Mouse (Mus musculus) neural tube, embryonic 12.5 days (tissue): ENCODE data around the gene Emb. TPM values are rescaled to one million over a fixed set of nuclear protein-coding genes. Genes with fewer than 3 reads are reported as not detected.
A peak's percentile ranks its signal among the peaks of the same experiment; 100 is the strongest.

Experiments used
- ATAC-seq: fragments of 200-750 bp; cut with Nextera tagmentation; 2 replicates; pipeline ENCODE4 v1.8.0; 2017; ENCODE audit warnings: low read depth, mild to moderate bottlenecking, moderate TSS enrichment, moderate library complexity; ENCODE audit not compliant: low FRiP score
- H3K27ac ChIP-seq: fragments of 300-500 bp; sonication (generic); 2 replicates; pipeline ENCODE4 v1.5.1; 2016
- H3K27me3 ChIP-seq: fragments of 300-500 bp; sonication (generic); replicated peaks from 2 replicates; pipeline ENCODE4 v1.6.1; 2016; ENCODE audit warnings: mild to moderate bottlenecking
- H3K36me3 ChIP-seq: fragments of 300-500 bp; sonication (generic); 2 replicates; pipeline ENCODE4 v1.6.1; 2016; ENCODE audit warnings: mild to moderate bottlenecking
- H3K4me1 ChIP-seq: fragments of 300-500 bp; sonication (generic); 2 replicates; pipeline ENCODE4 v1.6.1; 2016
- H3K4me2 ChIP-seq: fragments of 300-500 bp; sonication (generic); replicated peaks from 2 replicates; pipeline ENCODE4 v1.6.1; 2016; ENCODE audit warnings: mild to moderate bottlenecking
- H3K4me3 ChIP-seq: fragments of 300-500 bp; sonication (generic); 2 replicates; pipeline ENCODE4 v1.5.1; 2016
- H3K9ac ChIP-seq: fragments of 300-500 bp; sonication (generic); 2 replicates; pipeline ENCODE4 v1.6.1; 2016; ENCODE audit warnings: mild to moderate bottlenecking
- H3K9me3 ChIP-seq: fragments of 300-500 bp; sonication (generic); 2 replicates; pipeline ENCODE4 v1.6.1; 2016; ENCODE audit warnings: mild to moderate bottlenecking
- WGBS: fragments of 180-500 bp; shearing (Covaris S2); methylation state at CpG from one replicate; pipeline ENCODE4 v1.1.7; 2016; 5-methylcytosine and 5-hydroxymethylcytosine counted together
- polyA plus RNA-seq: library from polyadenylated mRNA; unstranded; fragments of >200 nt; fragmentation: Nextera tagmentation; extraction: Ambion mirVana; gene quantifications from 2 replicates; pipeline ENCODE4 v1.2.1, GENCODE M21; 2016

Emb gene
- polyA plus RNA-seq, 1 experiment from 2014 or later = 16.7 TPM

- Histone ChIP-seq H3K4me1 (no peaks in the 10 kb centered on the region), H3K27ac (no peak overlapping the region), H3K27me3 (no peaks in the 10 kb centered on the region), H3K36me3 (no peaks in the 10 kb centered on the region), H3K9me3 (no peaks in the 10 kb centered on the region), H3K9ac (no peak overlapping the region), H3K4me3 (no peak overlapping the region), H3K4me2 (no peak overlapping the region)
- no peak for ATAC-seq
- 96% methylated on average over 7 of the region's 7 CpGs for WGBS
These were observed 3.7 kb upstream of the Emb start for GRCm38 (mm10) chr13:117204685-117205084.

GRCm38 (mm10) chr13:117206066-117206465, 2.3 kb upstream of the Emb start:
- H3K4me1 ChIP-seq = 0 out of 2 replicates have a peak, but pooled peaks cover 1% of the 10 kb centered on the region
- H3K36me3 ChIP-seq = no peaks in the 10 kb centered on the region
- H3K4me3 ChIP-seq = no peak overlapping the region
- 93% methylated on average over 8 of the region's 8 CpGs for WGBS
- no peaks in the 10 kb centered on the region for H3K9me3 ChIP-seq
- no peak overlapping the region for H3K27ac ChIP-seq
- ATAC-seq = no peak
- H3K9ac ChIP-seq = no peak overlapping the region
- no peaks in the 10 kb centered on the region for H3K27me3 ChIP-seq
- no peak overlapping the region for H3K4me2 ChIP-seq

GRCm38 (mm10) chr13:117211386-117211875, 3.1 kb downstream of the Emb start:
- no peak overlapping the region for H3K27ac ChIP-seq
- H3K27me3 ChIP-seq = no peaks in the 10 kb centered on the region
- no peak overlapping the region for H3K4me2 ChIP-seq
- 44% methylated on average over 11 of the region's 11 CpGs for WGBS
- H3K9ac ChIP-seq = no peak overlapping the region
- no peaks in the 10 kb centered on the region for H3K9me3 ChIP-seq
- 0 out of 2 replicates have a peak, but pooled peaks cover 3% of the 10 kb centered on the region for H3K4me1 ChIP-seq
- ATAC-seq = no peak; the same call in 1 of the 2 replicates
- no peak overlapping the region for H3K4me3 ChIP-seq
- no peaks in the 10 kb centered on the region for H3K36me3 ChIP-seq

- Histone ChIP-seq H3K9ac (no peak overlapping the region), H3K4me2 (no peak overlapping the region), H3K9me3 (no peaks in the 10 kb centered on the region), H3K27me3 (no peaks in the 10 kb centered on the region), H3K27ac (no peak overlapping the region), H3K4me3 (no peak overlapping the region), H3K36me3 (no peaks in the 10 kb centered on the region), H3K4me1 (0 out of 2 replicates have a peak, but pooled peaks cover 3% of the 10 kb centered on the region)
- ATAC-seq = no peak
- 8% methylated on average over 10 of the region's 10 CpGs for WGBS
These were observed 7.1 kb downstream of the Emb start for GRCm38 (mm10) chr13:117215481-117215880.

GRCm38 (mm10) chr13:117216126-117216525, 7.8 kb downstream of the Emb start:
- Histone ChIP-seq H3K4me2 (no peak overlapping the region), H3K4me1 (0 out of 2 replicates have a peak, but pooled peaks cover 1% of the 10 kb centered on the region), H3K36me3 (no peaks in the 10 kb centered on the region), H3K9ac (no peak overlapping the region), H3K27me3 (no peaks in the 10 kb centered on the region), H3K9me3 (no peaks in the 10 kb centered on the region), H3K4me3 (no peak overlapping the region), H3K27ac (no peak overlapping the region)
- WGBS = 23% methylated on average over 10 of the region's 10 CpGs
- no peak for ATAC-seq

- no peak for ATAC-seq
- WGBS = 29% methylated on average over 9 of the region's 9 CpGs
- H3K27me3 ChIP-seq = no peaks in the 10 kb centered on the region
- H3K9ac ChIP-seq = no peak overlapping the region
- H3K36me3 ChIP-seq = no peaks in the 10 kb centered on the region
- no peak overlapping the region for H3K27ac ChIP-seq
- H3K4me2 ChIP-seq = no peak overlapping the region
- H3K4me1 ChIP-seq = 0 out of 2 replicates have a peak, but pooled peaks cover under 1% of the 10 kb centered on the region
- no peak overlapping the region for H3K4me3 ChIP-seq
- no peaks in the 10 kb centered on the region for H3K9me3 ChIP-seq
These were observed 8.5 kb downstream of the Emb start for GRCm38 (mm10) chr13:117216752-117217363.

GRCm38 (mm10) chr13:117217621-117218020, 9.3 kb downstream of the Emb start:
- no peak overlapping the region for H3K9ac ChIP-seq
- no peak for ATAC-seq
- WGBS = 73% methylated on average over 11 of the region's 11 CpGs
- no peak overlapping the region for H3K4me3 ChIP-seq
- H3K9me3 ChIP-seq = no peaks in the 10 kb centered on the region
- H3K27ac ChIP-seq = no peak overlapping the region
- H3K4me1 ChIP-seq = 0 out of 2 replicates have a peak, but pooled peaks cover 3% of the 10 kb centered on the region
- H3K4me2 ChIP-seq = no peak overlapping the region
- H3K36me3 ChIP-seq = no peaks in the 10 kb centered on the region
- H3K27me3 ChIP-seq = no peaks in the 10 kb centered on the region; the same call in 1 of the 2 replicates

GRCm38 (mm10) chr13:117218092-117218491, 9.8 kb downstream of the Emb start:
- 83% methylated on average over 2 of the region's 2 CpGs for WGBS
- Histone ChIP-seq H3K4me2 (no peak overlapping the region), H3K4me1 (0 out of 2 replicates have a peak, but pooled peaks cover 3% of the 10 kb centered on the region), H3K36me3 (no peaks in the 10 kb centered on the region), H3K4me3 (no peak overlapping the region), H3K27me3 (no peaks in the 10 kb centered on the region; the same call in 1 of the 2 replicates), H3K27ac (no peak overlapping the region), H3K9ac (no peak overlapping the region), H3K9me3 (no peaks in the 10 kb centered on the region)
- ATAC-seq = no peak

GRCm38 (mm10) chr13:117219871-117220500, 11.7 kb downstream of the Emb start:
- WGBS = 3% methylated on average over 16 of the region's 16 CpGs
- H3K27me3 ChIP-seq = no peaks in the 10 kb centered on the region; the same call in 1 of the 2 replicates
- peak overlapping the region; percentile 69 for H3K9ac ChIP-seq
- H3K4me2 ChIP-seq = peak overlapping the region; percentile 74
- H3K9me3 ChIP-seq = no peaks in the 10 kb centered on the region
- H3K4me3 ChIP-seq = peak overlapping the region; percentile 68
- peak overlapping the region; percentile 42; the same call in 1 of the 2 replicates for H3K27ac ChIP-seq
- no peaks in the 10 kb centered on the region for H3K36me3 ChIP-seq
- 0 out of 2 replicates have a peak, but pooled peaks cover 3% of the 10 kb centered on the region for H3K4me1 ChIP-seq
- peak; percentile 14; the same call in 1 of the 2 replicates for ATAC-seq

GRCm38 (mm10) chr13:117220501-117221321, 12.4 kb downstream of the Emb start, which contains the start of gene Gm17509:
Gene Gm17509 (minus strand): TSS chr13:117221075.
- H3K4me3 ChIP-seq = peak within 1 kb of the TSS; percentile 68
- no peaks in the 10 kb centered on the region; the same call in 1 of the 2 replicates for H3K27me3 ChIP-seq
- peak within 1 kb of the TSS; percentile 69 for H3K9ac ChIP-seq
- WGBS = under 1% methylated on average over 67 of the region's 67 CpGs
- no peaks in the 10 kb centered on the region for H3K36me3 ChIP-seq
- H3K27ac ChIP-seq = peak within 1 kb of the TSS; percentile 42; the same call in 1 of the 2 replicates
- H3K9me3 ChIP-seq = no peaks in the 10 kb centered on the region
- H3K4me2 ChIP-seq = peak within 1 kb of the TSS; percentile 74
- H3K4me1 ChIP-seq = 0 out of 2 replicates have a peak, but pooled peaks cover 3% of the 10 kb centered on the region
- peak; percentile 96 for ATAC-seq

- H3K27ac ChIP-seq = no peak overlapping the region
- H3K4me1 ChIP-seq = 0 out of 2 replicates have a peak, but pooled peaks cover 3% of the 10 kb centered on the region
- no peaks in the 10 kb centered on the region for H3K9me3 ChIP-seq
- no peaks in the 10 kb centered on the region; the same call in 1 of the 2 replicates for H3K27me3 ChIP-seq
- no peaks in the 10 kb centered on the region for H3K36me3 ChIP-seq
- no peak overlapping the region for H3K4me3 ChIP-seq
- H3K9ac ChIP-seq = no peak overlapping the region
- H3K4me2 ChIP-seq = no peak overlapping the region
- ATAC-seq = no peak
- 56% methylated on average over 5 of the region's 5 CpGs for WGBS
These were observed 14.8 kb downstream of the Emb start for GRCm38 (mm10) chr13:117223125-117223524.
